Comparison of ENCODE assay signal across 22 mouse cellular contexts in genomic region chr8:123441788-123442187, GRCm38 (mm10). TPM values are rescaled to one million over a fixed set of nuclear protein-coding genes. Genes with fewer than 3 reads are reported as not detected.
"Had no signal": no experiment of that assay in that cellular context is flagged by ENCODE, and none has a peak within 500 bp of the region (broad histone marks: within the 10 kb centered on the region; RNA-seq: fewer than 3 reads in every experiment).

No protein-coding gene starts in this region.

- H3K9me3 ChIP-seq: midbrain, embryonic 12.5 days; neural tube, embryonic 13.5 days; neural tube, embryonic 15.5 days had no signal

- H3K9ac ChIP-seq: lung, embryonic 14.5 days; midbrain, embryonic 12.5 days; neural tube, embryonic 13.5 days; neural tube, embryonic 15.5 days had no signal

- H3K27me3 ChIP-seq: midbrain, embryonic 12.5 days; neural tube, embryonic 13.5 days; neural tube, embryonic 15.5 days had no signal

- DNase-seq: lung, adult 18-20 months; lung, embryonic 14.5 days; lung, postnatal 10 days; lung, postnatal 4 days; midbrain, embryonic 14.5 days; retina, postnatal 1 day; right cerebral cortex, adult 18-20 months; right cerebral cortex, postnatal 25 days; right cerebral cortex, postnatal 4 days; spleen, adult 18-20 months; thymus, adult 18-20 months; thymus, postnatal 14 days; thymus, postnatal 36 days had no signal

- H3K27ac ChIP-seq: midbrain, embryonic 10.5 days; midbrain, embryonic 12.5 days; neural tube, embryonic 13.5 days had no signal

- H3K4me3 ChIP-seq: midbrain, embryonic 12.5 days had no signal

- H3K36me3 ChIP-seq: midbrain, embryonic 10.5 days; midbrain, embryonic 12.5 days; neural tube, embryonic 15.5 days had no signal

RNA-seq across cellular contexts. Expression of gene Mc1r, which starts 34.9 kb away (rescaled TPM):
- polyA plus RNA-seq: liver, embryonic 16.5 days; lung, embryonic 14.5 days; lung, embryonic 16.5 days; neural tube, embryonic 11.5 days; small intestine, adult 2 months; stomach, embryonic 16.5 days had no signal
